Mouse (Mus musculus): Measurements from ENCODE around the gene Mamdc2.
A peak's percentile ranks its signal among the peaks of the same experiment; 100 is the strongest.

Gene Mamdc2

DNA sequence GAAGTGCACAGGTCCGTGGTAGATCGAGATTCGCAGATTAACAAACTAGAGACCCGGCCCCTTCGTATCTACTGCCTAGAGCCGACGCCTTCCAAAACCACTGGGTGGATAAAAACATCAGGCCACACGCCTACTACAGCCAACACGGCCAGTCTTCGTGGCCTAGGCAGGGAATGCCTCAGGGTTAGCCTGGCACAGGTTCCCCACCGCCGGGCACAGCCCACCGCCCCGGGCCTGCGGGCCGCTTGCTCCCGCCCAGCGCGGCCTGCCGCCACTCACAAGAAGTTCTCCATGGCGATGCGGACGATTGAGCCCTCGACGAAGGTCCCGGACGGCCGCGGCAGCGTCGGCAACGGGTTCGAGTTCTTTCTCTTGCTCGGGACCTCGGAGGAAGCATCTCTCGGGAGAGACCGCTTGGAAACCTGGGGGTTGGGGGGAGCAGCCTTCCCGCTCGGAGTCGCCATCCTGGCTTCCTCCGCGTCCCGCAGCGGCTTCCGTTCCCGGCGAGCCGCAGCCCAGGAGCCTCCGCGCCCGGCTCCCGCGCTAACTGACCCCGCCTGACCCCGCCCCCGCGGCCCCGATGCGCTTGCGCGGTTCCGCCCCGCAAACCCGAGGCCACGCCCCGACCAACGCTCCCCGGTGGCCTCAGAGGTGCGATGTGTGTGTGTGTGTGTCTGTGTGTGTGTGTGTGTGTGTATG is 174.7 kb downstream of the Mamdc2 start, which contains the start of gene Smc5:
TSS of gene Smc5 (minus strand) at position 543 of the 699 bp plus-strand sequence.
- DNase-seq (ENCODE audit: low spot score): peak; percentile 75

DNA sequence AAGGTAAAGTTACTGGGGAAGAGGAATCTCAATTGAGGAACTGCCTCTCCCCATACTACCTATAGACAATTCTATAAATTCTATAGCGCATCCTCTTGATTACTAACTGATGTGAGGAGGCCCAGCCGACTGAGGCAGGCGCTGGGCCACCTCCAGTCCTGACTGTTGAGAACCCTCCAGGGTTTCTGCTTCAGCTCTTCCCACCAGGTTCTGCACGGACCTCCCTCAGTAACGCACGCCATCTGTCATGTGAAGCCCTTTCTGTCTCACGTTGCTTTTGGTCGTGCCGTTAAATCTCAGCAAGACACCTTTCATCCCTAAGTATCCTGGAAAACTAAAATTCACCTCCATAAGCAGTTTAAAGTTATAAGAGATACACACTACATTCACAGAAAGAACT is 191.5 kb downstream of the Mamdc2 start:
- no peak for DNase-seq (ENCODE audit: low spot score)
